Mouse (Mus musculus) lung, postnatal 25 days (tissue): Measurements from ENCODE around the gene Adamtsl1.

Experiments used
- DNase-seq: peaks from one replicate; pipeline ENCODE4 v3.0.0; 2022; ENCODE audit warnings: low spot score

Adamtsl1 gene

GRCm38 (mm10) chr4:85513792-85514191 lies at the start of gene Adamtsl1:
Gene Adamtsl1 (plus strand): TSS chr4:85514172.
- DNase-seq = no peak

- no peak for DNase-seq
Observed at GRCm38 (mm10) chr4:85483586-85483985, 30.4 kb upstream of the Adamtsl1 start.

- no peak for DNase-seq
Observed at GRCm38 (mm10) chr4:85486316-85486946, 27.5 kb upstream of the Adamtsl1 start.

- no peak for DNase-seq
Observed at GRCm38 (mm10) chr4:85505718-85506117, 8.3 kb upstream of the Adamtsl1 start.

GRCm38 (mm10) chr4:85506976-85507375 lies 7.0 kb upstream of the Adamtsl1 start:
- DNase-seq = no peak

- no peak for DNase-seq
Observed at GRCm38 (mm10) chr4:85507491-85507890, 6.5 kb upstream of the Adamtsl1 start.

- DNase-seq = peak; percentile 80
Observed at GRCm38 (mm10) chr4:85513288-85513687, 684 bp upstream of the Adamtsl1 start.

- peak; percentile 29 for DNase-seq
Observed at GRCm38 (mm10) chr4:85514205-85514681, 271 bp downstream of the Adamtsl1 start.

GRCm38 (mm10) chr4:85526966-85527566 lies 13.1 kb downstream of the Adamtsl1 start:
- DNase-seq = no peak

- no peak for DNase-seq
Observed at GRCm38 (mm10) chr4:85529852-85530251, 15.9 kb downstream of the Adamtsl1 start.

GRCm38 (mm10) chr4:85539677-85540076 lies 25.7 kb downstream of the Adamtsl1 start:
- DNase-seq = peak; percentile 2

GRCm38 (mm10) chr4:85543221-85543620 lies 29.2 kb downstream of the Adamtsl1 start:
- DNase-seq = no peak

GRCm38 (mm10) chr4:85554696-85555095 lies 40.7 kb downstream of the Adamtsl1 start:
- no peak for DNase-seq

GRCm38 (mm10) chr4:85559753-85560152 lies 45.8 kb downstream of the Adamtsl1 start:
- peak; percentile 9 for DNase-seq

GRCm38 (mm10) chr4:85585426-85585825 lies 71.5 kb downstream of the Adamtsl1 start:
- no peak for DNase-seq

- peak; percentile 13 for DNase-seq
Observed at GRCm38 (mm10) chr4:85588928-85589327, 75.0 kb downstream of the Adamtsl1 start.

- DNase-seq = no peak
Observed at GRCm38 (mm10) chr4:85591037-85591436, 77.1 kb downstream of the Adamtsl1 start.

GRCm38 (mm10) chr4:85594159-85594558 lies 80.2 kb downstream of the Adamtsl1 start:
- DNase-seq = no peak

- DNase-seq = no peak
Observed at GRCm38 (mm10) chr4:85613331-85613730, 99.4 kb downstream of the Adamtsl1 start.

- DNase-seq = no peak
Observed at GRCm38 (mm10) chr4:85618746-85619145, 104.8 kb downstream of the Adamtsl1 start.

GRCm38 (mm10) chr4:85619261-85619660 lies 105.3 kb downstream of the Adamtsl1 start:
- DNase-seq = peak; percentile 24

- DNase-seq = peak; percentile 35
Observed at GRCm38 (mm10) chr4:85629381-85629780, 115.4 kb downstream of the Adamtsl1 start.

- no peak for DNase-seq
Observed at GRCm38 (mm10) chr4:85669271-85669670, 155.3 kb downstream of the Adamtsl1 start.

GRCm38 (mm10) chr4:85669735-85670134 lies 155.8 kb downstream of the Adamtsl1 start:
- no peak for DNase-seq
